Mouse (Mus musculus): Measurements from ENCODE around the gene D8Ertd738e. TPM values are rescaled to one million over a fixed set of nuclear protein-coding genes. Genes with fewer than 3 reads are reported as not detected.

D8Ertd738e gene
- polyA plus RNA-seq, 1 experiment from 2014 or later: 268 TPM

GRCm38 (mm10) chr8:84210167-84210791 is 39.2 kb downstream of the D8Ertd738e start:
- H3K4me1 ChIP-seq: peaks cover 24% of the 10 kb centered on the region
- no peaks in the 10 kb centered on the region for H3K27me3 ChIP-seq
- no peak overlapping the region for H3K4me3 ChIP-seq
- H3K4me2 ChIP-seq (replicated peaks): peak overlapping the region; percentile 3; the same call in 1 of the 2 replicates
- H3K36me3 ChIP-seq: peaks cover 51% of the 10 kb centered on the region
- ATAC-seq (ENCODE audit: low FRiP score, low read depth): peak; percentile 59; the same call in 1 of the 2 replicates
- H3K9ac ChIP-seq (replicated peaks): no peak overlapping the region
- H3K27ac ChIP-seq (replicated peaks): no peak overlapping the region
- no peaks in the 10 kb centered on the region for H3K9me3 ChIP-seq
- WGBS: 53% methylated on average over 32 of the region's 34 CpGs

- Histone ChIP-seq H3K9me3 (no peaks in the 10 kb centered on the region), H3K36me3 (peaks cover 35% of the 10 kb centered on the region), H3K4me3 (no peak overlapping the region), H3K9ac (replicated peaks) (peak overlapping the region; percentile 37; the same call in 1 of the 2 replicates), H3K27me3 (no peaks in the 10 kb centered on the region), H3K4me1 (peaks cover 29% of the 10 kb centered on the region), H3K27ac (replicated peaks) (0 out of 2 replicates have a peak overlapping the region, but pooled peaks have one; percentile 16), H3K4me2 (replicated peaks) (no peak overlapping the region)
- WGBS: 37% methylated on average over 17 of the region's 17 CpGs
- no peak for ATAC-seq (ENCODE audit: low FRiP score, low read depth)
Measured at GRCm38 (mm10) chr8:84208381-84209380, 40.8 kb downstream of the D8Ertd738e start.

GRCm38 (mm10) chr8:84207811-84208210 is 41.7 kb downstream of the D8Ertd738e start:
- Histone ChIP-seq H3K4me1 (peaks cover 38% of the 10 kb centered on the region), H3K36me3 (peaks cover 26% of the 10 kb centered on the region), H3K9ac (replicated peaks) (no peak overlapping the region), H3K4me3 (no peak overlapping the region), H3K27me3 (peaks cover 1% of the 10 kb centered on the region; the same call in 1 of the 2 replicates), H3K4me2 (replicated peaks) (no peak overlapping the region), H3K27ac (replicated peaks) (0 out of 2 replicates have a peak overlapping the region, but pooled peaks have one; percentile 16), H3K9me3 (no peaks in the 10 kb centered on the region)
- no peak for ATAC-seq (ENCODE audit: low FRiP score, low read depth)
- WGBS: 54% methylated on average over 7 of the region's 7 CpGs

- H3K27me3 ChIP-seq: peaks cover 13% of the 10 kb centered on the region
- H3K27ac ChIP-seq (replicated peaks): no peak overlapping the region
- no peak overlapping the region for H3K4me3 ChIP-seq
- H3K36me3 ChIP-seq: peaks cover 15% of the 10 kb centered on the region
- no peaks in the 10 kb centered on the region for H3K9me3 ChIP-seq
- peaks cover 46% of the 10 kb centered on the region for H3K4me1 ChIP-seq
- no peak overlapping the region for H3K4me2 ChIP-seq (replicated peaks)
- 89% methylated on average over 3 of the region's 3 CpGs for WGBS
- no peak for ATAC-seq (ENCODE audit: low FRiP score, low read depth)
- H3K9ac ChIP-seq (replicated peaks): no peak overlapping the region
Measured at GRCm38 (mm10) chr8:84206666-84207065, 42.9 kb downstream of the D8Ertd738e start.

GRCm38 (mm10) chr8:84205073-84205472 is 44.4 kb downstream of the D8Ertd738e start:
- Histone ChIP-seq H3K4me1 (peaks cover 57% of the 10 kb centered on the region), H3K9me3 (no peaks in the 10 kb centered on the region), H3K9ac (replicated peaks) (no peak overlapping the region), H3K36me3 (peaks cover 4% of the 10 kb centered on the region; the same call in 1 of the 2 replicates), H3K4me3 (no peak overlapping the region), H3K27me3 (peaks cover 25% of the 10 kb centered on the region), H3K4me2 (replicated peaks) (no peak overlapping the region), H3K27ac (replicated peaks) (no peak overlapping the region)
- ATAC-seq (ENCODE audit: low FRiP score, low read depth): no peak
- WGBS: 92% methylated on average over 5 of the region's 5 CpGs

- peaks cover 62% of the 10 kb centered on the region for H3K4me1 ChIP-seq
- H3K9ac ChIP-seq (replicated peaks): peak overlapping the region; percentile 45
- H3K9me3 ChIP-seq: no peaks in the 10 kb centered on the region
- peak overlapping the region; percentile 37 for H3K4me3 ChIP-seq
- H3K27ac ChIP-seq (replicated peaks): peak overlapping the region; percentile 60
- 64% methylated on average over 13 of the region's 13 CpGs for WGBS
- peaks cover 27% of the 10 kb centered on the region for H3K27me3 ChIP-seq
- H3K36me3 ChIP-seq: no peaks in the 10 kb centered on the region
- ATAC-seq (ENCODE audit: low FRiP score, low read depth): no peak
- peak overlapping the region; percentile 65 for H3K4me2 ChIP-seq (replicated peaks)
Measured at GRCm38 (mm10) chr8:84203975-84204772, 45.3 kb downstream of the D8Ertd738e start.

GRCm38 (mm10) chr8:84202938-84203917 is 46.3 kb downstream of the D8Ertd738e start:
- Histone ChIP-seq H3K27me3 (peaks cover 27% of the 10 kb centered on the region), H3K9me3 (no peaks in the 10 kb centered on the region), H3K4me1 (peaks cover 62% of the 10 kb centered on the region), H3K27ac (replicated peaks) (peak overlapping the region; percentile 60), H3K4me3 (peak overlapping the region; percentile 37), H3K4me2 (replicated peaks) (peak overlapping the region; percentile 65), H3K36me3 (no peaks in the 10 kb centered on the region), H3K9ac (replicated peaks) (peak overlapping the region; percentile 45)
- peak; percentile 17; the same call in 1 of the 2 replicates for ATAC-seq (ENCODE audit: low FRiP score, low read depth)
- 10% methylated on average over 34 of the region's 34 CpGs for WGBS

GRCm38 (mm10) chr8:84202466-84202865 is 47.1 kb downstream of the D8Ertd738e start:
- peaks cover 64% of the 10 kb centered on the region for H3K4me1 ChIP-seq
- 89% methylated on average over 9 of the region's 9 CpGs for WGBS
- H3K27ac ChIP-seq (replicated peaks): no peak overlapping the region
- no peak overlapping the region for H3K9ac ChIP-seq (replicated peaks)
- H3K27me3 ChIP-seq: peaks cover 27% of the 10 kb centered on the region
- no peaks in the 10 kb centered on the region for H3K9me3 ChIP-seq
- H3K4me2 ChIP-seq (replicated peaks): peak overlapping the region; percentile 76; the same call in 1 of the 2 replicates
- no peaks in the 10 kb centered on the region for H3K36me3 ChIP-seq
- ATAC-seq (ENCODE audit: low FRiP score, low read depth): no peak
- H3K4me3 ChIP-seq: no peak overlapping the region

- H3K27ac ChIP-seq (replicated peaks): no peak overlapping the region
Measured at GRCm38 (mm10) chr8:84201545-84202245, 47.8 kb downstream of the D8Ertd738e start.

More at GRCm38 (mm10) chr8:84201545-84202245, 47.8 kb downstream of the D8Ertd738e start:
- Histone ChIP-seq H3K27me3 (peaks cover 27% of the 10 kb centered on the region), H3K36me3 (no peaks in the 10 kb centered on the region), H3K4me2 (replicated peaks) (peak overlapping the region; percentile 76), H3K4me1 (peaks cover 68% of the 10 kb centered on the region), H3K4me3 (peak overlapping the region; percentile 46), H3K9me3 (no peaks in the 10 kb centered on the region), H3K9ac (replicated peaks) (peak overlapping the region; percentile 56)
- ATAC-seq (ENCODE audit: low FRiP score, low read depth): no peak
- WGBS: 63% methylated on average over 15 of the region's 15 CpGs

All from midbrain, embryonic 12.5 days (tissue).